Mouse (Mus musculus): Measurements from ENCODE around the gene Ndufs6.

Ndufs6 gene

DNA sequence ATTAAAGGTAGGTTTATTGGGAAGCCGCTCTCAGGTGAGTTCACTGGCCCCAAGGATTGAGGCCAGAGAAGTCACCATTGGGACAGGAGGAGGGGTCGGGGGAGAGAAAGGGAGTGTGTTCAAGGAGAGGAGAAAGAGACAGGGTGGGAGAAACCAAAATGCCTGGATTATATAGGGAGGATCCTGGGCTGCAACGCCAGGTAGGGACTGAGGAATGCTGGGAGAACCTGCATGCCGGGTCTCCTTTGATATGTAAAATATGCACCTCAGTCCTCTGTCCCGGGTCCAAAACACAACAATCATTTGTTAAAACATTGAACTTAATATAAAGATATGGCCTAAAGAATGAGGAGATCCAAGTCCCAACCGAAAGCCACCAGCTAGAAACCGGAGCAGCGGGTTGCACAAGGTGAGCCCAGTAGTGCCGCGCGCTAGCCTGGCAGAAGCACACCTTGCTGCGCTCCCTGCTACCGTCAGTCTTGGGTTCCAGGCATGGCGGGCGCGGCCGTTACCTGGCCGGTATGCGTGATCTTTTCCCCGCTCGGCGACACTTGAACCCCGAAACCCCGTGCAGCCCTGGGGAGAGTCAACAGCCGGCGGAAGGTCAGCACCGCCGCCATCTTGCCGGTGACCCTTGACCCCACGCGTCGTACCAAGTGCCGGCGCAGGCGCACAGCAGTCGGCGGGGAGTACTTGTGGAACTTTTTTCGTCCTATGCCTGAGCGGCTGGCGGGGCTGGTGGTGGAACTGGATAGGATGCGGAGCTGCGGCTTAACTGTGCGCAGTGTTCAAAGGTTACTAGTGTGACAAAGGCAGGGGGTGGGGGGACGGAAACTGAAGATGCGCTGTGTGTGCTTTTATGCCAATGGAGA is at the start of gene Ndufs6, which contains the start of gene Mrpl36:
Gene Ndufs6, minus strand, starts transcription at position 716 of the 872 bp plus-strand sequence.
Gene Mrpl36, plus strand, starts transcription at position 687 of the 872 bp plus-strand sequence.
- in situ Hi-C loops (cut with MboI; ENCODE audit: unreplicated experiment in 2 of 2) = loop anchor here in 1 of 2 experiments (10.0 to 25.0 kb wide), 2 partner anchors 177 to 1666 kb away; no protein-coding TSS in a partner anchor

DNA sequence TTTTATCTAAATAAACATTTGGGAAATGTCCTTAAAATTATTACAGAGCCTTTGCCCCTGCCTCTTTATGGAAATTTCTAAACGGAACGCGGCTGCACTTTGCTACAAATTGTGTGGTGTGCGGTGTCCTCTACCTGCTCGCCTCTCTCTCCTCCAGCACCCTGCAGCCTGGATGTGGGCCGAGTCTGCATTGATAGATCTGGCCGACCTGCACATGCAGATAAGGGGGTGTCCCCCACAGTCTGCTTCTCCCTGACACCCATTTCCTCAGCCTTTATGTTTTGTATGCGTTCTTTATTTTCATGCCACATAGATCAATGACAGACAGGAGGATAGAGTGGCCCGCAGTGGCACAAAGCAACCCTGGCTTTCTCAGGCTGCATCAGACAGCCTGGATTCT is 49.3 kb upstream of the Ndufs6 start:
- in situ Hi-C loops (cut with MboI; ENCODE audit: unreplicated experiment in 2 of 2) = no loop called here

GRCm38 (mm10) chr13:73374612-73375011 is 46.3 kb upstream of the Ndufs6 start:
- in situ Hi-C loops (cut with MboI; ENCODE audit: unreplicated experiment in 2 of 2) = no loop called here

DNA sequence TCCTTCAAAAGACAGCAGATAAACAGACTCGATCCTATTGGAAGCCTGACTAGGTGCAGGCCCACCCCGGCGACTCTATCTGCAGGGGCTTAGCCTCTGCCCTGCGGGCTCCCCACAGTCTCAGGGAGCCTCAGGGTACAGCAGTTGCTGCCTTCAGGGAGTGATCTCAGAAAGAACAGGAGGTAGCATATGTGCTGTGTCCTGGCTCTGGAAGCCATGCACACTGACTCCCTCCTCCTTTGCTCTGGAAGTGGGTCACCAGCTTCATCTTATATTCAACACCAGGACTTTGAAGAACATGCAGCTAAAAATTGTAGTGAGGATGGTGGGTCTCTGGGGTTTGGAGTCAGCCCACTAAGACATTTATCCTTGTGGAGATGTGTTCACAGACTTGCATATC is 45.0 kb upstream of the Ndufs6 start:
- in situ Hi-C loops (cut with MboI; ENCODE audit: unreplicated experiment in 2 of 2) = no loop called here

GRCm38 (mm10) chr13:73357106-73357505 is 28.8 kb upstream of the Ndufs6 start:
- in situ Hi-C loops (cut with MboI; ENCODE audit: unreplicated experiment in 2 of 2) = no loop called here

DNA sequence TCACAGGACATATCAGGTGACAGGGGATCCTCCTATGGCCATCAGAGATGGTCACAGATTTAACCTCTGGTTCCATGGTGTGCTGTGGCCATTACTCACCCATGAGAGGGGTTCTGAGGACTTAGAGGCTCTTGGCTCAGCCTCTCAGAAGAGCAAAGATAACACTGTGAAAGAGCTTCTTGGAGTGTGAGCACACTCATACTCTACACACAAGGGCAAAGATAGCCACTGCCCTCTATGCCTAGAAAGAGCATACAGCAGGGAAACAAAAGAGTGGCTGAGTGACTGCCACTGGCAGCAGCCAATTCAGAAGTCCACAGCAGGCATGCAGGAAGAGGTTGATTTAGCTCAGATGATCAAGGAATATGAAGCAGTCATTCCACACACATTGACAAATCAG is 24.1 kb upstream of the Ndufs6 start:
- in situ Hi-C loops (cut with MboI; ENCODE audit: unreplicated experiment in 2 of 2) = no loop called here

GRCm38 (mm10) chr13:73351910-73352309 is 23.6 kb upstream of the Ndufs6 start:
- in situ Hi-C loops (cut with MboI; ENCODE audit: unreplicated experiment in 2 of 2) = no loop called here

DNA sequence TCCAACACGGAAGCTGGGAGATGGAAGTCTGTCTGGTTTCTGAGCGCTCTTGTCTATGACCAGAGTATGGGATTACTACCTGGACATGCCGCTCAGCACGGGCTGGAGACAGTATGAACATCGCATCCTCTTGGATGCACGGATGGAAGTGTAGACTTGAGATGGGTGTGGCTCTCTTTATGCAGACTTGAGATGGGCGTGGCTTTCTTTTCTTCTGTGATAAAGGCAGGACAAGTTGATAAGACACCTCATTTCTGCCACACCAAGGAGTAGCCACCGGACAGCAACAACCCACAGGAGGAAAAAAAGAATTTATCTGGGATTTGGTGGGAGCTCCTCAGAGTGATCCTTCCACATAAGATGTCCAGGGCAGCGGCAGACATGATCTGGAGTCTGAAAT is 22.4 kb upstream of the Ndufs6 start:
- in situ Hi-C loops (cut with MboI; ENCODE audit: unreplicated experiment in 2 of 2) = no loop called here

GRCm38 (mm10) chr13:73347922-73348650 is 19.7 kb upstream of the Ndufs6 start:
- in situ Hi-C loops (cut with MboI; ENCODE audit: unreplicated experiment in 2 of 2) = loop anchor here in 1 of 2 experiments (25.0 kb wide), 1 partner anchor 1686 kb away; no protein-coding TSS in a partner anchor

- in situ Hi-C loops (cut with MboI; ENCODE audit: unreplicated experiment in 2 of 2) = loop anchor here in 1 of 2 experiments (25.0 kb wide), 1 partner anchor 1685 kb away; no protein-coding TSS in a partner anchor
Measured at GRCm38 (mm10) chr13:73347171-73347570, 18.8 kb upstream of the Ndufs6 start.

- in situ Hi-C loops (cut with MboI; ENCODE audit: unreplicated experiment in 2 of 2) = loop anchor here in 1 of 2 experiments (25.0 kb wide), 1 partner anchor 1684 kb away; no protein-coding TSS in a partner anchor
Measured at GRCm38 (mm10) chr13:73346743-73347142, 18.4 kb upstream of the Ndufs6 start.

- in situ Hi-C loops (cut with MboI; ENCODE audit: unreplicated experiment in 2 of 2) = loop anchor here in 1 of 2 experiments (25.0 kb wide), 1 partner anchor 1684 kb away; no protein-coding TSS in a partner anchor
Measured at GRCm38 (mm10) chr13:73346131-73346530, 17.8 kb upstream of the Ndufs6 start.

- in situ Hi-C loops (cut with MboI; ENCODE audit: unreplicated experiment in 2 of 2) = loop anchor here in 1 of 2 experiments (25.0 kb wide), 1 partner anchor 1683 kb away; no protein-coding TSS in a partner anchor
Measured at GRCm38 (mm10) chr13:73345102-73345890, 17.0 kb upstream of the Ndufs6 start.

DNA sequence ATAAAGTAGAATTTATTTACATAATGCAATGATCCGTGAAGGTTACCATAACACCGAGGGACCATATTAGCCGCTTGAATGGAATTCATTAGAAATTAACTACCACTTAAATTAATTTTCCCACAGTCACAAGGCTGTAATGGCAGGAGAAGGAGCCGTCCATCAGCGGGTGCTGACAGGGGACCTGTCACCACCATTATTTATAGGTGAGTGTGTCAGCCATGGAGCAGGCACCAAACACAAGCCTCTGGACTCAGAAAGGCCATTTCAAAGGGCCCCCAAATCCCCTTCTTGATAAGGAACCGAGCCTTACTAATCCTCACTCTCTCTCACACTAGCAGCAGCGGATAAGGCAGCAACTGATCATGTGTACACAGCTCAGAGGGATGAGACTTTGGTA is 8.4 kb upstream of the Ndufs6 start:
- in situ Hi-C loops (cut with MboI; ENCODE audit: unreplicated experiment in 2 of 2) = loop anchor here in 1 of 2 experiments (25.0 kb wide), 1 partner anchor 1674 kb away; no protein-coding TSS in a partner anchor

GRCm38 (mm10) chr13:73331736-73332135 is 3.4 kb upstream of the Ndufs6 start:
- in situ Hi-C loops (cut with MboI; ENCODE audit: unreplicated experiment in 2 of 2) = loop anchor here in 1 of 2 experiments (25.0 kb wide), 1 partner anchor 1669 kb away; no protein-coding TSS in a partner anchor

- in situ Hi-C loops (cut with MboI; ENCODE audit: unreplicated experiment in 2 of 2) = loop anchor here in 1 of 2 experiments (25.0 kb wide), 1 partner anchor 1669 kb away; no protein-coding TSS in a partner anchor
Measured at GRCm38 (mm10) chr13:73330844-73331501, 2.6 kb upstream of the Ndufs6 start.

DNA sequence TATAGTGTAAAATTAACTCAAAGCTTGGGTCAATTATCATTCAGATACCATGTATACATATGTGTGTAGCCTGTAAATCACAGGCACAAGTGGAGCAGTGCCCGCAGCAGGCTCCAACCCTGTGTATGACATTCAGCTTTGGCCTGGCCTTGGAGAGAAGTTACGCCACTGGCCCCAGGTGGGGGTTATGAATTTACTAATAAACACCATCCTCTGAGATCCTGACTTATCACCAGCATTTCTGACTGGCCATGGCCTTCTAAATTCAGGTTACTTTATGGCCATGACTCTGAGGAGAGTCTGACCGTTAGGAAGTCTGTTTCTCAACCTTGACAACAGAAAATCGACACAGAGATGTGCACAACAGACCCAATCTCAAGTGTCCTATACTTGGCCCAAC is 4.9 kb downstream of the Ndufs6 start:
- in situ Hi-C loops (cut with MboI; ENCODE audit: unreplicated experiment in 2 of 2) = loop anchor here in 1 of 2 experiments (10.0 to 25.0 kb wide), 2 partner anchors 181 to 1861 kb away; no protein-coding TSS in a partner anchor

GRCm38 (mm10) chr13:73322626-73323025 is 5.7 kb downstream of the Ndufs6 start:
- in situ Hi-C loops (cut with MboI; ENCODE audit: unreplicated experiment in 2 of 2) = loop anchor here in 1 of 2 experiments (10.0 to 25.0 kb wide), 2 partner anchors 182 to 1860 kb away; no protein-coding TSS in a partner anchor

DNA sequence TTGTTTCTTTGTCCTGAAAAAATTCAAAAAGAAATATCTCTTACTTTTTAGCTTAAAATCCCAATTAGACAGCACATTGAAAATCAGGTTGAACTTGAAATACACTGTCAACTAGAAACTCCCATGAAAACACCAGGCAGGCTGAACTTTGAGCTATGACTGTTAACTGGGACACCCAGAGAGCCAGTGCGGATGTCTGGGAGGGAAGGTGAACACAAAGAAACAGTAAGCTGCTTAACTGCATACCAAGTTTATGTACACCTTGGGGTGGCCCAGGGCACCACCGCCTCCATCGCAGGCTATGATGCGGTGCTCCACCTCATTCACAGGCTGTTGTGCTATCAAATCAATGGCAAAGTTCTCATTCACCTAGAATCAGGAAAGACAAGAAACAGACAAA is 8.3 kb downstream of the Ndufs6 start:
- in situ Hi-C loops (cut with MboI; ENCODE audit: unreplicated experiment in 2 of 2) = loop anchor here in 1 of 2 experiments (10.0 to 25.0 kb wide), 2 partner anchors 185 to 1858 kb away; no protein-coding TSS in a partner anchor
